Mouse (Mus musculus): ENCODE measurements around the gene Kansl1. TPM values are rescaled to one million over a fixed set of nuclear protein-coding genes. Genes with fewer than 3 reads are reported as not detected.

Gene Kansl1
- polyA plus RNA-seq, 1 experiment from 2014 or later, result 19.3 TPM

GRCm38 (mm10) chr11:104289199-104290031 lies 179.2 kb downstream of the Kansl1 start:
- no peak overlapping the region for H3K4me3 ChIP-seq
- peaks cover 20% of the 10 kb centered on the region for H3K4me1 ChIP-seq
- no peaks in the 10 kb centered on the region; the same call in 1 of the 2 replicates for H3K27me3 ChIP-seq (ENCODE audit: insufficient read depth, poor library complexity, severe bottlenecking)
- H3K27ac ChIP-seq, result peak overlapping the region; percentile 85
- no peaks in the 10 kb centered on the region for H3K36me3 ChIP-seq
- H3K9me3 ChIP-seq, result no peaks in the 10 kb centered on the region
- peak; percentile 86 for DNase-seq (ENCODE audit: low spot score)
- WGBS, result 18% methylated on average over 13 of the region's 13 CpGs

GRCm38 (mm10) chr11:104288835-104289198 lies 179.8 kb downstream of the Kansl1 start:
- H3K27me3 ChIP-seq (ENCODE audit: insufficient read depth, poor library complexity, severe bottlenecking), result no peaks in the 10 kb centered on the region; the same call in 1 of the 2 replicates
- no peak overlapping the region for H3K4me3 ChIP-seq
- H3K4me1 ChIP-seq, result peaks cover 20% of the 10 kb centered on the region
- no peaks in the 10 kb centered on the region for H3K9me3 ChIP-seq
- WGBS, result 52% methylated on average over 6 of the region's 6 CpGs
- peak overlapping the region; percentile 43 for H3K27ac ChIP-seq
- H3K36me3 ChIP-seq, result no peaks in the 10 kb centered on the region
- no peak for DNase-seq (ENCODE audit: low spot score)

DNA sequence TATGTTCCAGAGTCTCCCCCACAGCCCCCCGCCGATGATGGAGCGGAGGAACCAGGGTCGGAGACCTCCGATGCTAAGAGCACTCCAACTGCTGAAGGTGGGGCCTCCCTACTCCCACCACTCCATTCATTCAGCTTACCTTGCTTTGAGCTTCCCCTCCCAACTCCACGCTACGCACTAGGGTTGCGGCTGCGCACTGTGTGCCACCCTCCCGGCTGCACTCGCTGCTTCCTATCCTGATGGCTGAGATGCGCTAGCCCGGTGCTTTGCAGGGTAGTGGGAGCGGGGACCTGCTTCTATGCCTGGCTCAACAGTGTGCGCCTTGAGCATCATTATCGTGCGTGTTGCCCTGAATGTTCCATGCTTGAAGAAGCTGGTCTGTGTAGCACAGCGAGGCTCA lies 181.5 kb downstream of the Kansl1 start:
- H3K9me3 ChIP-seq, result no peaks in the 10 kb centered on the region
- WGBS, result 94% methylated on average over 18 of the region's 18 CpGs
- no peak overlapping the region for H3K27ac ChIP-seq
- H3K36me3 ChIP-seq, result no peaks in the 10 kb centered on the region
- peaks cover 11% of the 10 kb centered on the region for H3K4me1 ChIP-seq
- DNase-seq (ENCODE audit: low spot score), result no peak
- no peaks in the 10 kb centered on the region; the same call in 1 of the 2 replicates for H3K27me3 ChIP-seq (ENCODE audit: insufficient read depth, poor library complexity, severe bottlenecking)
- H3K4me3 ChIP-seq, result no peak overlapping the region

Small RNA genes within 50 kb of the gene (microRNA-seq; reads per million reads assigned to microRNA genes)
- not detected for gene Gm47315

Other genes starting within 250 kb of the Kansl1 start
- gene Mapt, start 237.5 kb downstream of the Kansl1 start, polyA plus RNA-seq (2016; fragmentation: Nextera tagmentation; extraction: Ambion mirVana), result 0.92 and 1.4 TPM in 2 replicates
- gene Cdc27, start 81.8 kb upstream of the Kansl1 start, polyA plus RNA-seq (2016; fragmentation: Nextera tagmentation; extraction: Ambion mirVana), result 39.0 and 39.8 TPM in 2 replicates
- gene Myl4, start 81.8 kb upstream of the Kansl1 start, polyA plus RNA-seq (2016; fragmentation: Nextera tagmentation; extraction: Ambion mirVana), result 1,777 and 2,791 TPM in 2 replicates
- 9.1 and 9.9 TPM in 2 replicates for gene Itgb3, start 139.1 kb upstream of the Kansl1 start, polyA plus RNA-seq (2016; fragmentation: Nextera tagmentation; extraction: Ambion mirVana)
- gene Gm11639, start 216.8 kb upstream of the Kansl1 start, polyA plus RNA-seq (2016; fragmentation: Nextera tagmentation; extraction: Ambion mirVana), result 0.01 TPM in 1 of 2 replicates, not detected in the other

All from heart, embryonic 10.5 days (tissue).